Comparison of ENCODE assay signal across 8 mouse cellular contexts in the genomic region with DNA sequence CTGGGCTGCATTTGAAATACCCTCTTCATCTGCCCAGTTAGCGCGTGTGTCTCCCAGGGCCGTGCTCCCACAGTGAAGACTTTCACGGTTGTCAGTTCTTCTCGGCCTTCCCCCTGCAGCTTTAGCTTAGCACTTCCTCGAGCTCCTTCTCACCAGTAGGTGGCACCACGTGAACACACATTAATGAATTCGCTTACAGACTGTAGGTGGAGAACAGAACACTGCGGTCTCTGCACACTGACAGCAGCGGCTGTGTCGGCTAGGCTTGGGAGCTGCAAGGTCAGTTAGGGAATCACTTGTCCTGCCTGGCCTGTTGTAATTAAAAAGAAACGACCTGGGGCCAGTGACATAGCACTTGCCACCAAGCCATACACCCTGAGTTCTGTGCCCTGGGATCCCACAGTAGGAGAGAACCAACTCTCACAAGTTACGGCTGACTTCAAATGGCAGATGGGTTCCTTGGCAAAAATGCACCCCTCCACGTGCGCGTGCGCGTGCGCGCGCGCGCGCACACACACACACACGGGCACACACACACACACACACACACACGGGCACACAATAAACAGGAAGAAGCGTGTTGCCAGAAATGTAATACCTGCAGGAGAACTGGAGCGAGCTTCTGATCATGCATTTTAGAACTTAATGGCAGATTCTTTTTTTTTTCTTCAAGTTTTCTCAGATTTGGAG. TPM values are rescaled to one million over a fixed set of nuclear protein-coding genes. Genes with fewer than 3 reads are reported as not detected.
A peak's percentile ranks its signal among the peaks of the same experiment; 100 is the strongest.
DNase-seq lines count a peak whose midpoint lies in the region; ATAC-seq lines count a peak whose summit lies in the region.

No protein-coding gene starts in this region.

- H3K27me3 ChIP-seq in intestine, embryonic 15.5 days (replicated peaks) = no peaks in the 10 kb centered on the region

- H3K4me3 ChIP-seq in intestine, embryonic 15.5 days (replicated peaks) = peak overlapping the region; percentile 33

- peak; percentile 93 for ATAC-seq in intestine, embryonic 15.5 days
- ATAC-seq in megakaryocyte-erythroid progenitor cell, adult 5-6 weeks (replicated peaks; ENCODE audit: low FRiP score, low TSS enrichment, poor library complexity, severe bottlenecking) = peak; percentile 88

- WGBS in intestine, embryonic 15.5 days = 12% methylated on average over 28 of the region's 28 CpGs

- peak; percentile 70 to 79 for DNase-seq in adrenal gland, adult 18-20 months (ENCODE audit: low spot score in 2 of 2)
- peak; percentile 93 for DNase-seq in embryo, embryonic 11 days
- DNase-seq in gastrocnemius, postnatal 25 days = peak; percentile 71
- peak; percentile 93 for DNase-seq in left cerebral cortex, postnatal 14 days (ENCODE audit: low spot score in 2 of 2)
- DNase-seq in right cerebral cortex, postnatal 14 days = peak; percentile 88
- peak; percentile 76 for DNase-seq in urinary bladder, postnatal 25 days (ENCODE audit: low spot score)

- peak overlapping the region; percentile 85 for H3K4me2 ChIP-seq in intestine, embryonic 15.5 days (replicated peaks)

- peaks cover 10% of the 10 kb centered on the region for H3K4me1 ChIP-seq in intestine, embryonic 15.5 days (replicated peaks)

- intact Hi-C loops in left cerebral cortex, postnatal 14 days (cut with DNase I) = loop anchor here (5.0 kb wide), 1 partner anchor 660 kb away; no protein-coding TSS in a partner anchor

- H3K27ac ChIP-seq in intestine, embryonic 15.5 days = peak overlapping the region; percentile 61

- H3K9ac ChIP-seq in intestine, embryonic 15.5 days = peak overlapping the region; percentile 46

- H3K36me3 ChIP-seq in intestine, embryonic 15.5 days = no peaks in the 10 kb centered on the region

- no peaks in the 10 kb centered on the region for H3K9me3 ChIP-seq in intestine, embryonic 15.5 days

RNA-seq across cellular contexts. Expression of a gene that starts 11.5 kb away (rescaled TPM):
- 100 to 1,000 TPM; 472 to 530 TPM for total RNA-seq in adrenal gland, adult 18-20 months (2021)
- 100 to 1,000 TPM; 268 to 270 TPM for total RNA-seq in gastrocnemius, postnatal 25 days (2021)
- 818 and 905 TPM in 2 replicates for polyA plus RNA-seq in intestine, embryonic 15.5 days (2015; fragmentation: Nextera tagmentation; extraction: Ambion mirVana)
- 100 to 1,000 TPM; 219 to 256 TPM for total RNA-seq in left cerebral cortex, postnatal 14 days (2021)
- total RNA-seq in megakaryocyte-erythroid progenitor cell, adult 5-6 weeks (2014; fragmentation: Nextera tagmentation) = 2,590 and 2,648 TPM in 2 replicates
- total RNA-seq in megakaryocyte-erythroid progenitor cell, adult 5-6 weeks (2017) = 3,531 and 3,679 TPM in 2 replicates

RNA-seq across cellular contexts. Expression of a gene that starts 43.1 kb away (rescaled TPM):
- 1 to 10 TPM in 1 of 2 experiments, not detected in 1; 3.0 TPM for total RNA-seq in adrenal gland, adult 18-20 months (2021)
- not detected for total RNA-seq in gastrocnemius, postnatal 25 days (2021)
- polyA plus RNA-seq in intestine, embryonic 15.5 days (2015; fragmentation: Nextera tagmentation; extraction: Ambion mirVana) = 2.2 TPM in 2 replicates
- total RNA-seq in left cerebral cortex, postnatal 14 days (2021) = 1 to 10 TPM; 3.1 to 4.7 TPM
- total RNA-seq in megakaryocyte-erythroid progenitor cell, adult 5-6 weeks (2014; fragmentation: Nextera tagmentation) = not detected in 2 replicates
- 0.27 TPM in 1 of 2 replicates, not detected in the other for total RNA-seq in megakaryocyte-erythroid progenitor cell, adult 5-6 weeks (2017)

Comparison
In these comparisons a context has a peak if more than half of its experiments do, and no peak if none do; other contexts are left out.
1. Peak in every context shown above with its lines: DNase-seq, ATAC-seq, H3K4me3 ChIP-seq and H3K27ac ChIP-seq.
2. RNA of a gene that starts 11.5 kb away (total RNA-seq): 2,590 to 3,679 TPM in megakaryocyte-erythroid progenitor cell, adult 5-6 weeks; 472 to 530 TPM in adrenal gland, adult 18-20 months, 268 to 270 TPM in gastrocnemius, postnatal 25 days and 219 to 256 TPM in left cerebral cortex, postnatal 14 days; every median in the first group is over 4 times any median in the second.